Mouse (Mus musculus) right cerebral cortex, postnatal 36 days (tissue): Measurements from ENCODE around the gene Mfsd4a.
A peak's percentile ranks its signal among the peaks of the same experiment; 100 is the strongest.

ENCODE experiments used
- DNase-seq, 2 experiments: peaks; one replicate each; pipeline ENCODE4 v3.0.0; 2022; ENCODE audit warnings: low spot score in 2 of 2, mixed read lengths in 1 of 2

Mfsd4a gene

GRCm38 (mm10) chr1:132067261-132068255, at the start of gene Mfsd4a:
Gene Mfsd4a (minus strand): TSS chr1:132068062.
- peak; percentile 34 to 45 for DNase-seq

- peak in 1 of 2 experiments; percentile 51 for DNase-seq
These were observed 48.7 kb upstream of the Mfsd4a start for GRCm38 (mm10) chr1:132116606-132117005.

GRCm38 (mm10) chr1:132113098-132113497, 45.2 kb upstream of the Mfsd4a start:
- DNase-seq, result no peak

- no peak for DNase-seq
These were observed 44.6 kb upstream of the Mfsd4a start for GRCm38 (mm10) chr1:132112426-132112825.

- DNase-seq, result no peak
These were observed 43.5 kb upstream of the Mfsd4a start for GRCm38 (mm10) chr1:132111411-132111810.

- DNase-seq, result no peak
These were observed 41.5 kb upstream of the Mfsd4a start for GRCm38 (mm10) chr1:132109368-132109767.

GRCm38 (mm10) chr1:132104353-132104752, 36.5 kb upstream of the Mfsd4a start:
- no peak for DNase-seq

- no peak for DNase-seq
These were observed 34.3 kb upstream of the Mfsd4a start for GRCm38 (mm10) chr1:132101953-132102697.

GRCm38 (mm10) chr1:132099775-132100174, 31.9 kb upstream of the Mfsd4a start:
- DNase-seq, result no peak

- no peak for DNase-seq
These were observed 31.2 kb upstream of the Mfsd4a start for GRCm38 (mm10) chr1:132099016-132099415.

- no peak for DNase-seq
These were observed 30.2 kb upstream of the Mfsd4a start for GRCm38 (mm10) chr1:132098076-132098475.

- no peak for DNase-seq
These were observed 27.6 kb upstream of the Mfsd4a start for GRCm38 (mm10) chr1:132095356-132096004.

- DNase-seq, result no peak
These were observed 25.4 kb upstream of the Mfsd4a start for GRCm38 (mm10) chr1:132093269-132093668.

- DNase-seq, result no peak
These were observed 22.4 kb upstream of the Mfsd4a start for GRCm38 (mm10) chr1:132090266-132090665.

GRCm38 (mm10) chr1:132089767-132090166, 21.9 kb upstream of the Mfsd4a start:
- no peak for DNase-seq

GRCm38 (mm10) chr1:132088181-132088671, 20.4 kb upstream of the Mfsd4a start:
- peak; percentile 32 to 63 for DNase-seq

- DNase-seq, result no peak
These were observed 17.6 kb upstream of the Mfsd4a start for GRCm38 (mm10) chr1:132085181-132086049.

GRCm38 (mm10) chr1:132078413-132078812, 10.6 kb upstream of the Mfsd4a start:
- DNase-seq, result no peak

GRCm38 (mm10) chr1:132075576-132075975, 7.7 kb upstream of the Mfsd4a start:
- no peak for DNase-seq

- DNase-seq, result no peak
These were observed 2.8 kb upstream of the Mfsd4a start for GRCm38 (mm10) chr1:132070659-132071058.

- DNase-seq, result no peak
These were observed 1.6 kb upstream of the Mfsd4a start for GRCm38 (mm10) chr1:132069436-132069835.
